Mouse (Mus musculus): ENCODE measurements at regions not wholly inside any gene's neighbourhood (a gene's known extent, or its start where the extent isn't known, plus 50 kb on each side); places are given as distances from the start of the nearest gene placed in this dataset.

DNA sequence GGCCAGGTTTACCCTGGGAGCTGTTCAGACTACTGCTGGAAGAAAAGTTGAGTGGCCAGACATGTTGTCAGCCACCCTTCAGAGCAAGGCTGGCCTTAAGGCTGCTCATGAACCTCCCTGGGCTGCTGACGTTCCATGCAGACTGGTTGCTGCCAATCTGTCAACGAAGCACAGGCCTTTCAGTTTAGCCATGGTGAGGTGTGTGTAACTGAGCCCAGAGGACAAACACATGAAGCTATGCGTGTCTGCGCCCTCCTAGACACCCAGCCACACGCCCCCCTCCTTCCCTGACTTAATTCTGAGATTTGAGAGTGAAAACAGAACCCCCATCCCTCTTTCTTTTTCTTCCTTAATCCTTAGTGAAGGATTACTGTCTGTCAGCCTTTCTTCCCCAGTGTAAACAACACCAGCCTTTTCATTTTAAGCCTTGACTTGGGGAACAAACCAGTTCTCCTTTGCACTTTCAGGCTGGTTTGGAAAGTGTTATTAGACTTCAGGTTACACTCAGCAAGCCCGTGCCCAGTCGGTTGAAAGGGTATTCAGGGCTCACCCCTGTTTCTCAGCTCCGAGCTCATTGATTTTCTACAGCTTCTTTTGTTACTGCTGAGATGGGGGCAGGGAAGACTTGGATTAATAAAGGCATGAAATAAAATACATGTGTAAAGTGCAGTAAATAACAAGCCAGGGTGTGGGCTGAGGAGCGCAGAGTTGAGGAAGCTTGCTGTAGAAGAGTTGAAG lies 379.4 kb downstream of the Dmrt2 start:
- TF ChIP-seq CTCF (IDR thresholded peaks at IDR 0.05; ENCODE audit: borderline replicate concordance, extremely low read depth, insufficient read depth, insufficient read length) (no peak), POLR2A (IDR thresholded peaks at IDR 0.05; ENCODE audit: borderline replicate concordance, extremely low read depth, insufficient read depth, insufficient read length, poor library complexity, severe bottlenecking) (no peak)
